Mouse (Mus musculus): Measurements from ENCODE around the gene Aqp1. TPM values are rescaled to one million over a fixed set of nuclear protein-coding genes. Genes with fewer than 3 reads are reported as not detected.
A peak's percentile ranks its signal among the peaks of the same experiment; 100 is the strongest.

Gene Aqp1
- polyA plus RNA-seq, 1 experiment: 2.0 TPM

DNA sequence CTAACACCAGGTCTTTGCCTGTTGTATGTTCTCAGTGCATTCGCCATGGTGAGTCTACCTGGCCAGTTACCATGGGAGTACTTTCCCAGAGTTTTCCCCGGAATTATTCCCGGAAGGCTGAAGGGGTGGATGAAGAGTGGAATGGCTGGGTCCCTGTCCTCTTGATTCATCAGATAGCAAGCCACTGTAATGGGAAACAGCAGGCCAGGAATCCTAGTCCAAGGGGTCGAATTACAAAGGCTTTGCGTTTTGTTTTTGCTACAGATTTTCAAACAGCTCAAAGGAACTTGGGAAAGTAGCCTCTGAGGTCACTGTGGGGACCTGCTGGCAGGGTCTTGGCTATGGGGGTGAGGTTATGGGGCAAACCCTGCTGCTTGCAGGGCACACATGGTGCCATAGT, 24.3 kb upstream of the Aqp1 start:
- Histone ChIP-seq H3K4me3 (replicated peaks; ENCODE audit: insufficient read depth, low read depth, low read length) (no peak overlapping the region), H3K4me1 (ENCODE audit: control insufficient read depth, insufficient read depth, low read length) (peaks cover 5% of the 10 kb centered on the region; the same call in 1 of the 2 replicates), H3K27ac (ENCODE audit: insufficient read depth, low read length) (no peak overlapping the region), H3K27me3 (ENCODE audit: control insufficient read depth, insufficient read depth, low read length) (no peaks in the 10 kb centered on the region)
- no peak for DNase-seq
- WGBS: 88% methylated on average over 5 of the region's 5 CpGs
- TF ChIP-seq POLR2A (IDR thresholded peaks at IDR 0.05; ENCODE audit: borderline replicate concordance, insufficient read depth, low read length) (no peak), CTCF (IDR thresholded peaks at IDR 0.05; ENCODE audit: borderline replicate concordance, insufficient read depth, low read depth, low read length) (no peak)

DNA sequence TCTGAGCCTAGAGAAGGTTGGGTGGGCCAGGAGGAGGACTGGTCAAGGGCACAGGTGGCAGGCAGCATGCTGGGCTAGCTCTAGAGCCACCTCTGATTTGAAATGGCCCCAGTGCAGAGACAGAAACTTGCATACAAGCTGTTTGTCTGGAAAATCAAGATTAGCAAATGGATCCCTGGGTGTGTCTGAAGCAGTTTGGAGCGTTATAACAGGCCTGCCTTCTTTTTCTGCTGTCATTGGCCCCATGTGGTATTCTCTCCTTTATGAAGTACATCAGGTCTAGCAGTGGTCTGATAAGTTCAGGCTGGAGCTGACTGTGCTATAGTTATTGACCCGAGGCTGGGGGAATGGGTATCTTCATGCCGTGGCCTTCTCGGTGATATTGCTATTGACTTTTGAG, 22.3 kb upstream of the Aqp1 start:
- H3K4me1 ChIP-seq (ENCODE audit: control insufficient read depth, insufficient read depth, low read length): peaks cover 5% of the 10 kb centered on the region; the same call in 1 of the 2 replicates
- TF ChIP-seq CTCF (IDR thresholded peaks at IDR 0.05; ENCODE audit: borderline replicate concordance, insufficient read depth, low read depth, low read length): no peak
- TF ChIP-seq POLR2A (IDR thresholded peaks at IDR 0.05; ENCODE audit: borderline replicate concordance, insufficient read depth, low read length): no peak
- 96% methylated on average over 4 of the region's 4 CpGs for WGBS

DNA sequence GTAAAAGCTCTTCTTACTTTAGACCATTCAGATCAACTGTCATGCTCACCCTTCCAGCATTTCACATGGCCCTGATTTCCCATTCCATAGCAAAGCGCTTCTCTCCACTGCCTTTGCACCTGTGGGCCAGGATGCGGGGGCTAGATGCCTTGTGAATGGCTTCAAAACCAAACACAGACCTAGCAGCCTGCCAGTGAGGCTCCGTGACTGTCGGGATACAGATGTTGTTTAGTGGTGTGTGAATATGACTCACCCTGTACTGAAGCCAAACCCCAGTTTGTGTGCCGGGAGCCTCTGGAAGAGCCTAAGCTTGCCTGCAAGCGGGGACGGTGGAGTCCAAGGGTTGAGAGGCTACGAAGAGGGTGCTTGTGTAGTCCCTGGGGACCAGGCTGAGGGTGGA, 21.6 kb upstream of the Aqp1 start:
- Histone ChIP-seq H3K27me3 (ENCODE audit: control insufficient read depth, insufficient read depth, low read length) (no peaks in the 10 kb centered on the region), H3K4me3 (replicated peaks; ENCODE audit: insufficient read depth, low read depth, low read length) (no peak overlapping the region), H3K27ac (ENCODE audit: insufficient read depth, low read length) (no peak overlapping the region), H3K4me1 (ENCODE audit: control insufficient read depth, insufficient read depth, low read length) (peaks cover 5% of the 10 kb centered on the region; the same call in 1 of the 2 replicates)
- DNase-seq: no peak
- TF ChIP-seq CTCF (IDR thresholded peaks at IDR 0.05; ENCODE audit: borderline replicate concordance, insufficient read depth, low read depth, low read length): no peak
- 86% methylated on average over 8 of the region's 8 CpGs for WGBS

More for the DNA sequence above, 22.3 kb upstream of the Aqp1 start:
- H3K27ac ChIP-seq (ENCODE audit: insufficient read depth, low read length): no peak overlapping the region
- H3K27me3 ChIP-seq (ENCODE audit: control insufficient read depth, insufficient read depth, low read length): no peaks in the 10 kb centered on the region
- peak; percentile 21 to 34 for DNase-seq
- no peak overlapping the region for H3K4me3 ChIP-seq (replicated peaks; ENCODE audit: insufficient read depth, low read depth, low read length)

DNA sequence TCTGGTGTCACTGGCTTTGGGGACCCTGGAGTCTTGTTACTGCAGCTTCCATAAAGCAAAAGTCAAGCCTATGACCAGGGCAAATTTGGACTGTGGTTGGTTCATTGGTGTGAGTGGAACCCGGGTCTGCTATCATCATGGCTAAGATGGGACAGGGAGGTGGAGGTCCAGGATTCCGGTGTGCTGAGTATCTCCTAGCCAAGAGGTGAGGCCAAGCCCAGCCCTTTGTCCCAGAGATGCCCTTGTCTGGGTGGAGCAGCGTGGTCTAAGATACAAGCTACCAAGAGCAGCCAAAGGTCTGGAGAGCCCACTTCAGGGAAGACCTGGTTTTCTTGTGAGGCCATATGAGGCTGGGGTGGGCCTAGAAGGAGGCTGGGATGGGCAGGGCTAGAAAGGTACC, 17.6 kb upstream of the Aqp1 start:
- no peak overlapping the region for H3K27ac ChIP-seq (ENCODE audit: insufficient read depth, low read length)
- WGBS: 96% methylated on average over 3 of the region's 3 CpGs
- H3K27me3 ChIP-seq (ENCODE audit: control insufficient read depth, insufficient read depth, low read length): no peaks in the 10 kb centered on the region
- TF ChIP-seq POLR2A (IDR thresholded peaks at IDR 0.05; ENCODE audit: borderline replicate concordance, insufficient read depth, low read length) (no peak), CTCF (IDR thresholded peaks at IDR 0.05; ENCODE audit: borderline replicate concordance, insufficient read depth, low read depth, low read length) (no peak)
- H3K4me1 ChIP-seq (ENCODE audit: control insufficient read depth, insufficient read depth, low read length): no peaks in the 10 kb centered on the region
- H3K4me3 ChIP-seq (replicated peaks; ENCODE audit: insufficient read depth, low read depth, low read length): no peak overlapping the region
- no peak for DNase-seq

DNA sequence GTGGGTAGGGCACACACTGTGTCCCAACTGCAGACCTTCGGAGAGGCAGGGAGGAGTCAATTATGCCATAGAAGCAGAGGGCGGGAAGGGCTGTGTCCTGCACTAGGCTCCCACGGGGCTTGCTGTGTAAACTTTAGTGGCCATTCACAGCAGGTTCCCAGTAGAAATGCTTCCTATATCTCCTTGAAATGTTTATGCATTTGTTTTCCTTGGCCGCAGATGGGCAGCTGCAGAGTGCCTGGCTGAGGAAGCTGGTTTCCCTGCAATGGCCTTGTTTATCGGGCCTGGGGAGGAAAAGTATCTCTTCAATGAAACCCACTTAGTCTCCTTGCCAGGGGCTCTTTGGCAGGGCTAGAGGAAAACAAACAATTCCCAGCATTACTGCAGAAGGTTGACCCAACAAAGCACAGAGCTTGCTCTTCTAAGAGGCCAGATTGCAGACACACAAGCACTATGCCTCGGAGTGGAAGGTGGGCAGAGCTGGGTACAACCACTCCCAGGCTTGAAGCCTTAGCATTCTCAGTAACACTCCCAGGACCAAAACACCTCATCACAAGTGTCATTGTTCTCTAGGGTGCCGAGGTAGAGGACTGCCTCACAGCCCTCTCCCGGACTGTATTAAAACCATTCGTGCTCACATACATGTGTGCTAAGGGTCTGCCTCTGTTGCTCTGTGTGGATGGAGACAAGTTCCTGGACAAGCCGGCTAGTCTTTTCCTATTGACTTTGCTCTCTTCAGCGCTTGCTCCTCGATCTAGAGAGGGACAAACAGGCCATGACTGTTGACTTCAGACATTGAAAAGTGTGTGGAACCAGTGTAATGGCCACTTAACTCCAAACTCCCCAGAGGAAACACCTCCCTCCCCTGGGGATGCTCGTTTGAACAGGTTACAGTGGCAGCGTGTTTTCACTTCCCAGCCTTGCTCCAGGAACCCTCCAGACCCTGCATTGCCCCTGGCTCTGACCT, 16.4 kb upstream of the Aqp1 start:
- Histone ChIP-seq H3K4me3 (replicated peaks; ENCODE audit: insufficient read depth, low read depth, low read length) (no peak overlapping the region), H3K4me1 (ENCODE audit: control insufficient read depth, insufficient read depth, low read length) (no peaks in the 10 kb centered on the region), H3K27ac (ENCODE audit: insufficient read depth, low read length) (no peak overlapping the region), H3K27me3 (ENCODE audit: control insufficient read depth, insufficient read depth, low read length) (no peaks in the 10 kb centered on the region)
- TF ChIP-seq POLR2A (IDR thresholded peaks at IDR 0.05; ENCODE audit: borderline replicate concordance, insufficient read depth, low read length): no peak
- DNase-seq: no peak
- WGBS: 77% methylated on average over 14 of the region's 14 CpGs

DNA sequence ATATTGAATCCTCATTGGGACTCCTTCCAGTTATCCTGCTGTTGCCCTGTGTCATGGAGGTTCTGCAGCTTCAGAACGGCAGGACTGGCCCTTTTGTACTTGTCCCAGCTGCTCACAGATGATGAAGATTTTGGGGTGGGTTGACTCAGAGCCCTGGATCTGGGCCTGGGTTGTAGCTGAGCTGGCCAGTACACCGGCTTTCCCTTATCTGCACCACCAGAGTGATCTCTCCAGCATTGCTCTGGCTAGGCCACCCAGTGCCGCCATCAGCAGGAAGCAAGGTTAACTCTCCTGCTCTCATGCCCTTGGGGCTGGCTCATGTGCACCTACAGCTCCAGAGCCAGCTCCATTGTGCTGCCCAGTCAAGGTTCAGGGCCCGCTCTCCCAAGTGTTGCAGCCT, 15.3 kb upstream of the Aqp1 start:
- Histone ChIP-seq H3K4me3 (replicated peaks; ENCODE audit: insufficient read depth, low read depth, low read length) (no peak overlapping the region), H3K4me1 (ENCODE audit: control insufficient read depth, insufficient read depth, low read length) (no peaks in the 10 kb centered on the region), H3K27me3 (ENCODE audit: control insufficient read depth, insufficient read depth, low read length) (no peaks in the 10 kb centered on the region), H3K27ac (ENCODE audit: insufficient read depth, low read length) (no peak overlapping the region)
- WGBS: 61% methylated on average over 4 of the region's 4 CpGs
- DNase-seq: no peak
- TF ChIP-seq CTCF (IDR thresholded peaks at IDR 0.05; ENCODE audit: borderline replicate concordance, insufficient read depth, low read depth, low read length) (no peak), POLR2A (IDR thresholded peaks at IDR 0.05; ENCODE audit: borderline replicate concordance, insufficient read depth, low read length) (no peak)

DNA sequence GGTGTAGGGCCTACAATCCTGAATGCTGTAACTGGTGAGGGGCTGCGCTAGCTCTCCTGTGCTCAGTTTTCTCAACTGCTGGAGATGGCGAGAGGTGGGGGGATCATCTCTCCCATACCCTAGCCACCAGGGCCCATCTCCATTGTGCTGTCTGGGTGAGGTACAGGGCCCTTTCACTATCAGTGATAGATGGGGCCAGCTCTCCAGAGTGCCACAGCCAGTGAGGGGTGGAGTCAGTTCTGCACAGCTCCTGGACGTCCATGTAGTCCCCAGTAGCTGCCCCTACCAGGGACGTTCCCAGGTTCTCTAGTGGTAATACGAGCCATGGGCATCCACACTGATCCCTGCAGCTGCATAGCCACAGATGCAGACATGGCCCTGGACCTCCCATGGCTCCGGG, 14.7 kb upstream of the Aqp1 start:
- H3K4me3 ChIP-seq (replicated peaks; ENCODE audit: insufficient read depth, low read depth, low read length): no peak overlapping the region
- no peaks in the 10 kb centered on the region for H3K4me1 ChIP-seq (ENCODE audit: control insufficient read depth, insufficient read depth, low read length)
- no peaks in the 10 kb centered on the region for H3K27me3 ChIP-seq (ENCODE audit: control insufficient read depth, insufficient read depth, low read length)
- H3K27ac ChIP-seq (ENCODE audit: insufficient read depth, low read length): no peak overlapping the region
- DNase-seq: no peak
- no peak for TF ChIP-seq CTCF (IDR thresholded peaks at IDR 0.05; ENCODE audit: borderline replicate concordance, insufficient read depth, low read depth, low read length)
- TF ChIP-seq POLR2A (IDR thresholded peaks at IDR 0.05; ENCODE audit: borderline replicate concordance, insufficient read depth, low read length): no peak
- 83% methylated on average over 6 of the region's 6 CpGs for WGBS

DNA sequence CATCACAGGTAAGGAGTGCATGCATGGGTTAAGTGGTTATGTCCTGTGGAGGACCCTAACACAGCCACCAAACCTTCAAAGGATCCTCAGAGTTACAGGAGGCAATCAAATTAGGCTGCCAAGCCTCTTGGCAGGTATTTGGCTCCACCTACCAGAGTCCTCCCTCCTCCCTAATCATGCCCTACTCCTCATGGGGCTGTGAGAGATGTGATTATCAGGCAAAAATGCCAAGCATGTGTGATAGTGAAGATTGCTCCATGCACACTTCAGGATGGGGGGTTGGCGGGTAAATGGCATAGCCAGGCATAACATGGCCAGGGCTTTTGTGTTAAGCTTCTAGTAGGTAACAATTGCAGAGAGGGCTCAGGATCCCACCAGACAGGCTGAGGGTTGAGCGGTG, 13.3 kb upstream of the Aqp1 start:
- Histone ChIP-seq H3K27me3 (ENCODE audit: control insufficient read depth, insufficient read depth, low read length) (no peaks in the 10 kb centered on the region), H3K27ac (ENCODE audit: insufficient read depth, low read length) (no peak overlapping the region), H3K4me3 (replicated peaks; ENCODE audit: insufficient read depth, low read depth, low read length) (no peak overlapping the region), H3K4me1 (ENCODE audit: control insufficient read depth, insufficient read depth, low read length) (no peaks in the 10 kb centered on the region)
- TF ChIP-seq CTCF (IDR thresholded peaks at IDR 0.05; ENCODE audit: borderline replicate concordance, insufficient read depth, low read depth, low read length): no peak
- 91% methylated on average over 2 of the region's 2 CpGs for WGBS
- DNase-seq: no peak
